Mouse (Mus musculus) layer of hippocampus, postnatal 14 days (tissue): ENCODE results near the gene Ppil4. TPM values are rescaled to one million over a fixed set of nuclear protein-coding genes. Genes with fewer than 3 reads are reported as not detected.
A peak's percentile ranks its signal among the peaks of the same experiment; 100 is the strongest.

Source experiments
- DNase-seq, 2 experiments: peaks; one replicate each; pipeline ENCODE4 v3.0.0; 2021 to 2022; ENCODE audit warnings: low spot score in 2 of 2, mixed read lengths in 1 of 2
- total RNA-seq, 2 experiments: library from RNA; stranded (reverse); gene quantifications; 2 replicates each; pipeline ENCODE4 v1.2.3; 2021

Ppil4 gene
- total RNA-seq, 2 experiments from 2014 or later: 32.7 to 35.4 TPM

DNA sequence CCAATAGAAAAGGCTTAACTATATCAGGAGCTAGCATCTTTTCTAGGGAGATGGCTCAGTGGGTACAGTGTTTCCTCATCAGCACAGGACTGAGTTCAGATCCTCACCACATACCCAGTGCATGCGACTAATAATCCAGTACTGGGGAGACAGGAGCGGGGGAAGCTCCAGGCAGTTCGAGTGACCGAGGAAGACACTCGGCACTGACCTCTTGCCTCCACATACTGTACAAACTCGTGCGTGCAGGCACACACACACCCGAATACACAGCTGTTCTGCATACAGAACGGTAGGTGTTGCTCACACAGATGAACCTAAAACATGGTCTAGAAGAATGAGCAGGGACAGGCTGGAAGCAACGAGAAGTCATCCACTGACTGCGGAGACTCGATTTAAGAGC, 29.3 kb downstream of the Ppil4 start:
- no peak for DNase-seq

DNA sequence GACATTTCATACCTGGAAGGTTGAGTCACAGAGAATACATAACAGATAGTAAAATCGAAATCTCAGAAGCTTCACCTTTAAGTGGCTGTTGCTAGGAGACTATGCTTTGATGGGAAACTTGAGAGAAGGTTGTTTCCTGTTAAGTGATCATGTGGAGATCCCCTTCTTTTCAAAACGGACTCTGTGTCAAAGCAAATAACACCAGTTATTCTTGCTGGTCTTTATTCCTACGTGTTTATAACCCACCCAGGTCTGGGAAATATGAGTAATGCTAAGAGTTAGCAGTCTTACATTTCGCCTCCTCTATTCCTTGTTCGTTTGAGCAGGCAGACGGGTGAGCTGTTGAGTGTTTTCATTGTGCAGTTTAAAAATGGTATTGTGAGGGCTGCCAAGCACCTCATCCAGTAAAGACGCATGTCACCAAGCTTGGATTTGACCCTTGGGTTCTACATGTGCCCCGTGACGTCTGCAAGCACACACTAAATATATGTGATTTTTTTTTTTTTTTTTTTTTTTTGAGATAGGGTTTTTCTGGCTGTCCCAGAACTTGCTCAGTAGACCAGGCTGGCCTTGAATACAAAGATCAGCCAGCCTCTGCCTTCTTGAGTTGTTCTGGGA, 32.1 kb downstream of the Ppil4 start:
- no peak for DNase-seq

DNA sequence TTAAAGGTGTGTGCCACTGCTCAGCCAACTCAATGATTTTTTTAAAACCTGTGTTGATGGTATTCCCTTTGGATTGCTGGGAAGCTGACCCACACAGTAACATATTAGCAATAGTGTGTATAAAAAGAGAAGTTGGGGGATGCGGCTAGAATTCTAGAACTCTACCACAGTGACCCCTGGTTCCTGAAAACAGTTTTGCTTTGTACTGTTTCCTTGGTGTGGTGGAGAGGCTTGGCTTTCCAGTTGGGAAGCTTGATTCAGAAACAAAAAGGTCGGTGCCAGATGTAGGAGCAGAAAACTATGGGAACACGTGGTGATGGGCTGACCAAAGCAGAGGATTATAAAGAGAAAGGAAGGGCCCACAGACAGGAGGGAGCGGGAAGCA, 32.6 kb downstream of the Ppil4 start:
- no peak for DNase-seq

DNA sequence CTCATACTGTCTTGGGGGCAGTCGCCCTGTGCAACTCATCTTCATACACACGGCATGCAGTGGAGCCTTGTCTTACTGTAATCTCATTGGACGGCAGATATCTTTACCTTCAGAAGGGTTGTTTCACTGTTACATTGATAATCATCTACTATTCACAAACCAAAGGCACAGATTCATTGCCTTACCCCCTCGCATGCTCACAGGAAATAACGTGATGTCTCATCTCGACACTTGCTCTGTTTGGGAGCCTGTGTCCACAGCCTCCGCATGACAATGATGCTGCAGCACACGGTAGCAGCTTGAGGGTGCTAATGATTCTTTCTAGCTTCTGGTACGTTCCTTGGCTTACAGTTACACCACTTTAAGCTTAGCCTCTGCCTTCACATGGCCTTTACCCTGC, 33.4 kb downstream of the Ppil4 start:
- DNase-seq: no peak

DNA sequence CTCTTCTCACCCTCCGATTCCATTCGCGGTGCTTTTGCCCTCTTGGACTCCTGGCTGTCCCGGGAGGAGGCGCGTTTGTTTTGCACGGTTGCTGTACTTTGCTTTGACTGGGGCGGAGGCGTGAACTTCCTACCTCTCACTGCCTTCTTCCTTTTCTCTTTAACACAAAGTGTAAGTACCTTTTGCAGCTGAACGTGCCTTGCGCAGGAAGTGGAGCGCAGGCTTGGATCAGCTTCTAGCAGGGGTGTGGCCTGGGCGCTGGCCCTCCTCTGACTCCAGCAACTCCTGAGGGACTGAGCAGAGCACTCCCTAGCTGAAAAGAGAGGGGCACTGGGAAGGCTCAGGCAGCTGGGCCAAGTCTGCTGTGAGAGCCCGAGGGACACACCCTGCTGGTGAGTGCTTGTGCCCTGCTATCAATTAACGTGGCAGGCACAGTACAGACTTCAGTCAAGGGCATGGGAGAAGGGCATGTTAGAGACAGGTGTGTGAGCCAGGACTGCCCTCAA, 39.5 kb downstream of the Ppil4 start, which contains the start of gene Zc3h12d:
Zc3h12d (plus strand) TSS at position 300 of the 506 bp plus-strand sequence.
- no peak for DNase-seq

DNA sequence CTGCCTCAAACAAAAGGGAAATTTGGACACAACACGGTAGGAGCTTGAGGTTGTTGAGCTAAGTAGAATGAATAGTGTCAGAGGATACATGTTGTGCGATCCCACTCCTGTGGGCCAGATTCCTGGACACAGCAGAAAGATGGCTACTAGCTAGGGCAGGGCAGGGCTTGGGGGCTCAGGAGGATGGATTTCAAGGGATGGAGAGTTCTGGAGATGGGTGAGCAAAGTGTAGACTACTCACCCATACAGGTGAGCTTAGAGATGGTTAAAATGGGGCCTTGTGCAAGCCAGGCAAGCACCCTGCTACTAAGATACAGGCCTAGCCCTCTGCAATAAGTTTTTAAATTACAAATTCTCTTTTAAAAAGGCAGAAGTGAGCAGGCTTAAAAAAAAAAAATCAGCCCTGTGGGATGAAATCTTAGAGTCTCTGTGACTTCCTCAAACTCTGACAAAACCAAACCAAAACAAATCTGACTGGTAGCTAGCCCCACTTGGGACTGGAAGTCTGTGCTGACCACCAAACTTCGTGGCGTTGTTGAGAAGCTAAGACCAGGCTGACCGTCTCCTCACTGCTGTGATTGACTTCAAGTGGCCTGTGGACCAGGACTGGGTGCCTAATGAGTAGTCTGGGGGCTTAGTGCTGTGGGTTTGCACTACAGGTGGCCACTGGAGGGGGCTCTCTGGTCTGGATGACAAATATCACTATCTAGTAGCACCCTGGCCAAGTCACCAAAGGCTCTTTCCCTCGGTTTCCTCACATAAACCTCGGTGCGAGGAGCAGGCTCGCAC, 40.9 kb downstream of the Ppil4 start:
- DNase-seq: no peak

DNA sequence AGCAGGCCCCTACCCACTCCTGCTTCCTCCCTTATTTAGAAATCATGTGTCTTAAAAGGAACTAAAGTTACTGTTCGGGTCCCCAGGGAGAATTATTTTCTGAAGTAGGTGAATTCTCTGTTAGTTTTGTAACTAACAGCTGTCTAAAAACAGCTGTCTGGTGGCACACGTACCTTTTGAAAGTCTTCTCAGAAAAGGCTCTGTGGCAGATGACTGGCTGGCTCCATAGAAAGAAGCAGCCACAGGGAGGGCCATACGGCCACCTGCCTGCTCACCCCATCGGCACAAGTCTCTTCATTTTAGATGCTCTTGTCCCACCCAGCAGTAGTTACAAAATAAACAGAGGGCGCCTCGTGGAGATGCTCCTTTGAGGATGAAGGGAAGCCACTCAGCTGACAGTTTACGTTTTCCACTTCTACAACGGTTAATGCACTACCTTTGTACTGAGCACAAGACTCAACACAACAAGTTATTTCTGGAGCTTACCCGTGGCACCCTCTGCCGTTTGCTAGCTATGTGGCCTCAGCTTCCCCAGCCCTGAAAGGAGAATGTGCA, 42.1 kb downstream of the Ppil4 start:
- DNase-seq: no peak

DNA sequence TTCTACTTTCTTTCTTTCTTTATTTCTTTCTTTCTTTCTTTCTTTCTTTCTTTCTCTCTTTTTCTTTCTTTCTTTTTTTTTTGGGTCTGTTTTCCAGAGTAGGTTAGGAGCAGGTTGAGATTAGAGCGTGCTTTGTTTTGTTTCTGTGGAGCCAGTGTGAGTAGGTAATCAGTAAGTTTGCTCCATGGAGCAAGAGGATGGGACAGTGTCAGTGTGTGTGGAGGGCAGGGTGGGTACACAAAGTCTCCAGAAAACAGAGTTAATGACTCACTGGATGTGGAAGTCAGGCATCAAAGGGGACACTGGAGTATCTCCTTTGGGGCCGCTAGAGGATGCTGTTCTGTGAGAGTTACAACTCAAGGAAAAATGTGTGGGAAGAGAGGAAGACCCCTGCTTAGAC, 44.2 kb downstream of the Ppil4 start:
- DNase-seq: no peak

DNA sequence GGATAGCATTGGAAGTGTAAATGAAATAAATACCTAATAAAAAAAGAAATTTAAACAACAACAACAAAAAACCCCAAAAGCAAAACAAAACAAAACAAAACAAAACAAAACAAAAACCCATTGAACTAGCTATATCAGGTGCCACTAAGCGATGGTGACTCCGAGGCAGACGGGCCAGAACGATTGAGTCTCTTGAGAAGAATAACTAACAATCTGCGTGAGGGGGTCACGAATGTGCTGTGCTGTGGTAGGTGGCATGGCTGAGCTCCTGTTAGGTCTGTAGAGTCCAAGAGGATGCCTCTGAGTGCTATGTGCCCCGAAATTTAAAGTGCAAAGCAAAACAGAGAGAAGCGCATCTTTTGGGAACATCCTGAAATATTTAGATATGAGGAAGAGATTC, 44.8 kb downstream of the Ppil4 start:
- no peak for DNase-seq

DNA sequence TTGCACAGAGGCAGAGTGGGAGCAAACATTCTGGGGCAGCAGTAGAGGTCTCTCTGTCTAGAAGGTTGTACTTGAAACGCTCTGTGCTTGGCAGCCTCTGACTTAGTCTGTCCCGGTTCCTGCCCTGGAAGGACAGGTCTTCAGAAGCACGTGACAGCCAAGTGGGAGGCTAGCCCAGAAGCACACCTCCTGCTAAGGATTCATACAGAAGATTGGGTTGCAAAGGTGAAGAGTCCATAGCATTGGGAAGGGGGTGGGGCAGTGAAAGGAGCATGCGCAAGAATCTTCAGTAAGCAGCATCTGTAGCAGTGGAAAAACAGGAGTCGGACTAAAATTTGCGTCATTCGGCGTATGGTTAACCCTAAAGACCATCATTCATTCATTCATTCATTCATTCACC, 45.3 kb downstream of the Ppil4 start:
- no peak for DNase-seq

DNA sequence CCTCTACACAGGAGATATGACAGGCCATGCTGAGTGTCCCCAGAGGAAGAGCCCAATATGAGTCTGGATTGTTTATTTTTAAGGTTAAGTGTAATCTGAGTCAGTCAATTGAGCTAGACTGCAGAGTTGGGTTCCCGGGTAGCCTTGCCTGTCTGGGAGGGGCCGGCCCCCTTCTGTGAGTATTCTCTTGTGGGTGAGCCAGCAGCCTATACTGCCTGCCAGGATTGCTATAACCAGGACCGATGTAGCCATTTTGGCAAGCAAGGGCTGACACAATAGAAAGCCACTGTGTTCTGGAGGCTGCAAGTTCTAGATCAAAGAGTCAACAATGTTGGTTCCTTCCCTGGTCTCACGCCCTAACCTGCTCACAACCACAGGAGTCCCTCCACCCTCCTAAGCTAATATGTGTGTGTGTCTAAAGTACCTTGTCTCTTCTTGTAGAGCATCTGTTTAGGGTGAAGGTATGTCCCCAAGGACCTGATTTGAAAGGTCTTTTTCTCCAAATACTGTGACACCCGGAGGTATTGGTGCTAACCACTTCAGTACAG, 46.3 kb downstream of the Ppil4 start:
- DNase-seq: no peak

DNA sequence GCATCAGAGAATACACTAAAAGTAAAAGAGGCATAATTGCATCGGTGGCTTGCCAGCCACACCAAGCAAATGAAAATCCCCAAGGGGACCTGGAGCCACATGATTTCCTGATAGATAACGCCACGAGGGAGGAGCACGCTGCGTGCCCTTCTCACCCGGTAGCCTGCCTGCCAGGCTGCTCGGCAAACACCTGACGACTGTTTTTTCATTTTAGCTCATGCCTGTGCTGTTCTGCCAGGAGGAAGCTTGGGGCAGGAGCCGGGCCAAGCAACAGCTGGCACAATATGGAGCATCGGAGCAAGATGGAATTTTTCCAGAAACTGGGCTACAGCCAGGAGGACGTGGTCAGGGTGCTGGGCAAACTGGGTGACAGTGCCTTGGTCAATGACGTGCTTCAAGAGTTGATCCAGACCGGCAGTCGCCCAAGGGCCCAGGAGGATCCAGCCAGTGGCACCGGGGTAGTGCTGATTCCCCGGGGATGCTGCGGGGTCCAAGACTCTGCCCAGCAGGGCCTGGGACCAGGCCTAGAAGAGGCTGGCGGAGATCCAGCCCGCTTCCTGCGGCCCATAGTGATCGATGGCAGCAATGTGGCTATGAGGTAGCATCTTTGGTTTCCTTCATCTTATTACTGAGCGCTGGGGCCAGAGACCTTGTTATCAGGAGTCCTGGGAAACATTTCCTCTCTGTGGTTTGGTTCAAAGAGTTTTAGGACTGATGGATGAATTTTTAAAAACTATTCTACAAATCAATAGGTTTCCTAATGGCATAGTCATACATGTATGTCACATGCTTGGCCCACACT, 47.1 kb downstream of the Ppil4 start:
- no peak for DNase-seq

DNA sequence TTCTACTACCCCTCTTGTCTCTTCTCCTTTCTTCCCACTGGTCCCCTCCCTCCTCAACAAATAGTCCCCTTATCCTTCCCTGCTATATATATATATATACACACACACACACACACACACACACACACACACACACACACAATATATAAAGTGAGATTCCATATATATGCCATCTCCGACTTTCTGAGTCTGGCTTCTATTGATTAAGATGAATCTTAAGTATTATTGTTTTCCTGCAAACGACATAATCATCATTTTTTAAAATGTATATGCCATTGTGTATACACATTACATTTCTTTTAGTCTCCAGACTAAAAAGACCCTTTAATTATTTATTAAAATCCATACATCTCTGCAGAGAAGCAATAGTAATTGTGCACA, 47.7 kb downstream of the Ppil4 start:
- no peak for DNase-seq

DNA sequence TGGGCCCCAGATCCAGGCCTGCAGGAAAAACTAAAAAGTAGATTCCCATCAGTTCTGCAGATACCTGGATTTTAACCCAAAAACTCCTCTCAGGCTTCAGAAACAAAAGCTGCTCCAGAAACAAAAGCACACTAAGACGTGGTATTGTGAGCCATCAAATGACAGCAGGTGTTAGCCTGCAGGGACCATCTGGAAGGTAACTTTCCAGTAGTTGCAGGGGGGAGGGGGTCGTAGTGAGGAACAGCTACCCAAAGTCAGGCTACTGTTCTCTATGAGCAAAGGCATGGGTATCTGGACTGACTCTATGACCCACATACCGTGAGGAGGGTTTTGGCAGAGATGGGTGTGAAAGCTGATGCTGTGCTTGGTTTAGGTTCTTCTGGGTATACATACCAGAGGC, 48.1 kb downstream of the Ppil4 start:
- no peak for DNase-seq

DNA sequence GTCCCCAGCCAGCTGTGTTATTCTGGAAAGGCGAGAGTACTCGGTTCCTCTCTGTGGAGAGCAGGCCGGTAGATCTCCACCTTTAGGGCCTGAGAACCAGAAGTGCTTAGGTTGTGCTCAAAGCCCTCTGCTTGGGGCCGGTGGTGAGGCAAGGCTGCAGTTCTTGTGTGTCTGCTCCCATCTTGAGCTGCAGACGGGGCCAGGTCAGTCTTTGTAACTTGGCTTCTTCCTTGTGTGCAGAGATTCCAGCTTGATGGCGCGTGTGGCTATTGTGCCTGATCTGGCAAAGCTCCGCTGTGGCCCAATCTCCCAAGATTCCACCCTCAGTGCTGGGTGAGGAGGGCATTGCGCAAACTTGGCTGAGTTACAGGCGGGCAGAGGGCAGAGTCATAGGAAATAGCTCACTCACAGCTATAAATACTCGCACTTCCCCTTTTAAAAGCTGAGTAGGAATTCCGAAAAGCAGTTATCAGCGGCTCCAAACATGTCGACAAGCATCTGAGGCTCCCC, 48.9 kb downstream of the Ppil4 start:
- peak; percentile 12 to 29 for DNase-seq

DNA sequence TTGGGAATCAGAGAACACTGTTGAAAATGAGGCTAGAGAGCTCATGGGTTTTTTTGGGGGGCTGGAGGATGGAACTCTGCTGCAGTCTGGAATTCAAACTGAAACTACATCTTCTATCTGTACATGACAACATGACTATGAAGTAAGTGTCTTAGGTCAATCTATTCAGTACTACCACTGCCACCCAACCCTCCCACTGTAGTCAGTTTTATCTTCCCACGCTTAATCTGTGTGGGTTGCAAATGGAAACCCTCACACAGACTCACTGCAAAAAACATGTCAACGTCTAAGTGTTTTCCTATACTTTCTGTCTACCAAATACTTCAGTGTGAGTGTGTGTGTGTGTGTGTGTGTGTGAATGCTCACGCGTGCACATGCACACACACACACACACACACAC, 50.5 kb downstream of the Ppil4 start:
- no peak for DNase-seq

DNA sequence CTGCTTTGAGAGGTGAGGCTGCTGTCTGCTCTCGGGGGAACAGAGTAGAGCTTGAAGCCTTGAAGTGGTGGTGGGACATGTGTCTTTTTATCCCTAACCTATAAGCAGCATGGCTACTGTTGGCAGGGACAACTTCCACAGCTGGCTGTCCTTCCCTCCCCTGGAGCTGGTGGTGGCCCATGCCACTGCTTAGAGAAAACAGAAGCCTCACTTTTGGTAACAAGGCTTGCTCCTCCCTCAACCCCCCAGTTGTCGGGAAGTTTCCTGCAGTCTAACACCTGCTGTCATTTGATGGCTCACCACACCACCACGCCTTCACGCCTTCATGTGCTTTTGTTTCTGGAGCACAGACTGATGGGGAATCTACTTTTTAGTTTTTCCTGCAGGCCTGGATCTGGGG, 51.5 kb downstream of the Ppil4 start:
- no peak for DNase-seq

DNA sequence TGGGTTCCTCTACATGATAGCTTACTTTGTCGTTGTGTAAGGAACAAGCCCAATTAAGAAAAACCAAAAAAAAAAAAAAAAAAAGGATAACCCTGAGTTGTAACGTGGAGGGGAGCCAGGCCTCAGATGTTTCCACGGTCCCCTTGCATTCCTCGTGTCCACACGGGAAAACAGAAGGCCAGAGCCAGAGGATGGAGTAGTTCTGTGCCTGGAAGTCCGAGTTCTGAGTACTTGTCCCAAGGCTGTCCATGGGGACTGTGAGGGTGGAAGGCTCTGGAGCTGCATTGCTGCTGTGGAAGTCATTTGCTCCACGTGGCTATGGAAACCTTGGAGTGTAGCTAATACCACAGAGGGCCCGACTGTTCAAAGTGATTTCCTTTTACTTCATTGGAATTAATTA, 52.4 kb downstream of the Ppil4 start:
- DNase-seq: no peak

DNA sequence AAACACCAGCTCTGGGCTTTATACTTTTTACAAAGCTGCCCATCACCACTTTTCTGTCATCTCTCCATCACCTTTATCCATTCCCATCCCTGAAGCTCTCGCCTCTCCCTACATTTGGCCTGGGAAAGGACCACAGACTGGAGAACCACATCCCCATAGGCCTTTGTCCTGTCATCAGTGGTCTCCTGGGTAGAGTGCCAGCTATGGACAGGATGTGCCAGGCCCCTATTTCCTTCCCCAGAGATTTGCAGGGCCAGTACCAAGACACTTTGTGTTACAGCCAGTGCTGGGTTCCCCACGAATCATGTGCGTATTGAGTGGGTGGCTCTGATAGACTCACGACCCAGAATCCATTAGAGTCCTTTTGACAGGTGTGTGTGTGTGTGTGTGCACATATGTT, 53.3 kb downstream of the Ppil4 start:
- no peak for DNase-seq

DNA sequence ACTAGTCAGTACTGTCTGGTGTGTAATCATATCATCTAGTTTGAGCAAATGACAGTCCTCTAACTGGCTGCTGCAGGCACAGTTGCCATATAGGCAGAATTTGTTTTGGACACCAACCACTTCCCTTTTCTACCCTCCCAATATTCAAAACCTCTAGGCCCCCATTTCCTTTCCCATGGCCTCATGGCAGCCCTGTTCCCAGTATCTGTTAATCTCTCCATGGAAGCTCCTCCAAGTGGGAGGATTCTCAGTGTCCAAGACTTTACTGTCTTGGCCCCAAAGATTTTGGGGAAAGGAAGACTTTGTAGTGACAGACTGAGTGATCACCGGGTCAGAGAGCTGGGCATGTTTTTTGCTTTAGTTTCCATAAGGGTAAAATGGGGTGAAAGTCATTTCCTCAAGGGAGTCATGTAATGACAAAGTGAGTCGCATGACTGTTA, 54.5 kb downstream of the Ppil4 start:
- no peak for DNase-seq

DNA sequence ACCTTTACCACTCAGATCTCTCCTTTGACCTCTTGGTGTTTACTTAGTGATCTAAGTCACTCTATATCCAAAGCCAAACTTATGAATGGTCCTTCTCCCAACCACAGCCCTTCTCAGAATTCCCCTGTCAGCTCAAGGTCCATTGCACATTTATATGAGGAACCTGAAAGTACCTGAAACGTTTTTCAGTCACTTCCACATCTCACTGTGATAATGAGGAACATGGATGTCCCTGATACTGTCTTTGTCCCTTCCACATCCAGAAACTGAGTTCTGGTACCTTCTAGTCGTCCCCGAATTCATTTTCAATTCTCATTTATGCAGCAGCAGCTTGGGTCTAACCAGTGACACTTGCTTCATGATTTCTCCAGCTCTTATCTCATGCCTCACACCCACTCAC, 59.2 kb downstream of the Ppil4 start:
- DNase-seq: no peak
